Mouse (Mus musculus) forebrain, embryonic 12.5 days (tissue): ENCODE measurements around the gene Zkscan5. TPM values are rescaled to one million over a fixed set of nuclear protein-coding genes. Genes with fewer than 3 reads are reported as not detected.
A peak's percentile ranks its signal among the peaks of the same experiment; 100 is the strongest.
"Not testable (repeated sequence)": the region's sequence is repeated elsewhere in the genome, so short reads cannot be mapped to it uniquely, and the experiment has no call there.

Experiments
- ATAC-seq: fragments of 200-750 bp; cut with Nextera tagmentation; 2 replicates; pipeline ENCODE4 v1.8.0; 2017; ENCODE audit warnings: moderate TSS enrichment; ENCODE audit not compliant: low FRiP score
- H3K27ac ChIP-seq: fragments of 300-500 bp; sonication (generic); 2 replicates; pipeline ENCODE4 v1.5.1; 2016; ENCODE audit warnings: mild to moderate bottlenecking
- H3K27me3 ChIP-seq: fragments of 300-500 bp; sonication (generic); 2 replicates; pipeline ENCODE4 v1.6.1; 2016; ENCODE audit warnings: mild to moderate bottlenecking
- H3K36me3 ChIP-seq: fragments of 300-500 bp; sonication (generic); replicated peaks from 2 replicates; pipeline ENCODE4 v1.6.1; 2016; ENCODE audit warnings: mild to moderate bottlenecking
- H3K4me1 ChIP-seq: fragments of 300-500 bp; sonication (generic); 2 replicates; pipeline ENCODE4 v1.6.1; 2016
- H3K4me2 ChIP-seq: fragments of 300-500 bp; sonication (generic); 2 replicates; pipeline ENCODE4 v1.6.1; 2016; ENCODE audit warnings: mild to moderate bottlenecking, moderate library complexity
- H3K4me3 ChIP-seq: fragments of 300-500 bp; sonication (generic); replicated peaks from 2 replicates; pipeline ENCODE4 v1.5.1; 2016; ENCODE audit warnings: mild to moderate bottlenecking
- H3K9ac ChIP-seq: fragments of 300-500 bp; sonication (generic); 2 replicates; pipeline ENCODE4 v1.6.1; 2016; ENCODE audit warnings: mild to moderate bottlenecking
- H3K9me3 ChIP-seq: fragments of 300-500 bp; sonication (generic); 2 replicates; pipeline ENCODE4 v1.6.1; 2016
- WGBS: fragments of 180-500 bp; shearing (Covaris S2); methylation state at CpG from one replicate; pipeline ENCODE4 v1.1.7; 2016; 5-methylcytosine and 5-hydroxymethylcytosine counted together
- polyA plus RNA-seq: library from polyadenylated mRNA; unstranded; fragments of >200 nt; fragmentation: Nextera tagmentation; extraction: Ambion mirVana; gene quantifications from 2 replicates; pipeline ENCODE4 v1.2.1, GENCODE M21; 2016

Zkscan5 gene
- polyA plus RNA-seq, 1 experiment from 2014 or later: 19.6 TPM

DNA sequence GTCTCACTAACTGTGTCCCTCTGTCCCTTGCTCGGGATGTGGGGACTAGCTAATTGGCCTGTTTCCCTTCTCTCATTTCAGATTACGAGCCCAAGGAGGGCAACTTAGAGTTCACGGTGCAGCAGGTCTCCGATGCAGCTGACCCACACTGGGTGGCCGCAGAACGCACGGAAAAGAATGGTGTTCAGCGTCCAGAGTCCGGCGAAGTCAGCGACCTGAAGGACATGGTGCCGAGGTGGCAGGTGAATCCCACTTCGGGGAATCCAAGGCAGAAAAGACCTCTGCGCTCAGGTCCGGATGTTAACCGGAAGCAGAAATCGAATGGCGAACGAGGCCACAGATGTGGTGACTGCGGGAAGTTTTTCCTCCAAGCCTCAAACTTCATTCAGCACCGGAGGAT, 13.8 kb downstream of the Zkscan5 start:
- Histone ChIP-seq H3K4me1 (no peaks in the 10 kb centered on the region), H3K4me2 (no peak overlapping the region), H3K27me3 (no peaks in the 10 kb centered on the region), H3K36me3 (peaks cover 64% of the 10 kb centered on the region), H3K9ac (no peak overlapping the region), H3K4me3 (no peak overlapping the region), H3K27ac (no peak overlapping the region), H3K9me3 (no peaks in the 10 kb centered on the region)
- no peak for ATAC-seq
- 96% methylated on average over 21 of the region's 21 CpGs for WGBS

DNA sequence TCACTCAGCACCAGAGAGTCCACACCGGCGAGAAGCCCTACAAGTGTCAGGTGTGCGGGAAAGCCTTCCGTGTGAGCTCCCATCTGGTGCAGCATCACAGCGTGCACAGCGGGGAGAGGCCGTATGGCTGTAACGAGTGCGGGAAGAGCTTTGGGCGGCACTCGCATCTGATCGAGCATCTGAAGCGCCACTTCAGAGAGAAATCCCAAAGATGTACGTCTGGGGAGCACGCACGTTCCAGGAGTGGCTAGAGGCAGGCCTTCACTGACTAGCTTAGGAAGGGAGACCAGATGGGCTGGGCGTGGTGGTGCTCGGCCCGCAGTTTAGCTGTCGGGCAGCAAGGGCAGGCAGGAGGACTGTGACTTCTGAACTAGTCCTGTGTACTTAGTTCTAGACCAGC, 14.3 kb downstream of the Zkscan5 start:
- no peaks in the 10 kb centered on the region for H3K27me3 ChIP-seq
- H3K27ac ChIP-seq: no peak overlapping the region
- ATAC-seq: no peak
- peaks cover 62% of the 10 kb centered on the region for H3K36me3 ChIP-seq
- no peak overlapping the region for H3K4me3 ChIP-seq
- no peak overlapping the region for H3K9ac ChIP-seq
- no peaks in the 10 kb centered on the region for H3K9me3 ChIP-seq
- WGBS: 95% methylated on average over 20 of the region's 20 CpGs
- no peaks in the 10 kb centered on the region for H3K4me1 ChIP-seq
- H3K4me2 ChIP-seq: no peak overlapping the region

DNA sequence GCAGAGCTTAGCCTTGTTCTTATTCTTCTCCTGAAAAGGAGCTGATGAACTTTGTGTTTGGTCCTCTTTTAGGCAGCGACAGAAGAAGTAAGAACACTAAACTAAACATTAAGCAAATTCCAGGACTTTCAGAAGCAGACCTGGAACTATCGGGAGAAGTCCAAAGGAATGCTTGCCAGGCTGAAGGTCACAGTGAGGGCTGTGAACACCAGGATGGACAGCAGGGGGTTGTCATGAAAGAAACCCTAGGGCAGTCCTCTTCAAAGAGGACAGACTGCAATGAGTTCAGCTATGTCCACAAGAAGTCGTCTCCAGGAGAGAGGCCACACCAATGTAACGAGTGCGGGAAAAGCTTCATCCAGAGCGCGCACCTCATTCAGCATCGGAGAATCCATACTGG, 15.6 kb downstream of the Zkscan5 start:
- Histone ChIP-seq H3K4me3 (no peak overlapping the region), H3K4me2 (no peak overlapping the region), H3K4me1 (no peaks in the 10 kb centered on the region), H3K9me3 (no peaks in the 10 kb centered on the region), H3K36me3 (peaks cover 51% of the 10 kb centered on the region), H3K27me3 (no peaks in the 10 kb centered on the region), H3K27ac (no peak overlapping the region), H3K9ac (no peak overlapping the region)
- ATAC-seq: no peak
- WGBS: 92% methylated on average over 8 of the region's 8 CpGs

DNA sequence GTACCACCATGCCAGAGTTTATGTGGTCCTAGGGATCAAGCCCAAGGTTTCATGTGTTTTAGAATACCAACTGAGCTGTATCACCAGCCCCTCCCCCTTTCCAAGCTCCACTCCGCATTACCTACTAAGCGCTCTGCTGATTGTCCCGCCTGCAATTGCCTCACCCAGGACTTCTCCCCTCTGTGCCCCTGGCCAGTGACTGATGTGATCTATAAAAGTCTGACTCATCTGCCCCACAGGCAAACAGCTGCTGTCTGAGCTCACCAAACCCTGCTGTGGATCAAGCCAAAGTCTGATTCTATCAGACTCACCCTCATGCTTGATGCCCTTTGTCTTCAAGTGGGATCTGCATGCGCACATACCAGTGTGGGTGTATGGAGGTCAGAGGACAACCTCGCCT, 18.5 kb downstream of the Zkscan5 start:
- Histone ChIP-seq H3K4me2 (no peak overlapping the region), H3K36me3 (peaks cover 51% of the 10 kb centered on the region), H3K4me1 (no peaks in the 10 kb centered on the region), H3K9ac (no peak overlapping the region), H3K27me3 (no peaks in the 10 kb centered on the region), H3K4me3 (no peak overlapping the region), H3K27ac (no peak overlapping the region), H3K9me3 (no peaks in the 10 kb centered on the region)
- ATAC-seq: no peak
- 91% methylated on average over 5 of the region's 5 CpGs for WGBS

DNA sequence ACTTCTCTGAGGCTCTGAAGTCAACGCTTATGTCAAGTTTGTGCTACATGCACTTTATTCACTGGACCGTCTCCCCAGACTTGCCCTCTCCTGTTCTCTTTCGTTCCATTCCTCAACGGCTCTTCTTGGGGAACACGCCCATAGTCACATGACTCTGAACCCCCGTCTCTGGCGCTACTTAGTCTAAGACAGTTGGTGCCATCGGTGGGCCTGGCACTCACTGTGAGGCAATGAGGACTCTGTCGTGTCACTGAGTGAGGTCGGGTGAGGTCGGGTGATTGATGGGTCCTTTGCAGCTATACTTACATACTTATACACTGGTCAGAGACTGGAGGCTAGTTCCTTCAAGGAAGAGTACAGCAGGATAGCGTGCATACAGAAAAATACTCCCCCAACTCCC, 19.0 kb downstream of the Zkscan5 start:
- H3K27ac ChIP-seq: no peak overlapping the region
- H3K27me3 ChIP-seq: no peaks in the 10 kb centered on the region
- peaks cover 47% of the 10 kb centered on the region for H3K36me3 ChIP-seq
- WGBS: 87% methylated on average over 12 of the region's 12 CpGs
- H3K9ac ChIP-seq: no peak overlapping the region
- no peaks in the 10 kb centered on the region for H3K4me1 ChIP-seq
- H3K4me3 ChIP-seq: no peak overlapping the region
- H3K9me3 ChIP-seq: no peaks in the 10 kb centered on the region
- H3K4me2 ChIP-seq: no peak overlapping the region
- no peak for ATAC-seq

DNA sequence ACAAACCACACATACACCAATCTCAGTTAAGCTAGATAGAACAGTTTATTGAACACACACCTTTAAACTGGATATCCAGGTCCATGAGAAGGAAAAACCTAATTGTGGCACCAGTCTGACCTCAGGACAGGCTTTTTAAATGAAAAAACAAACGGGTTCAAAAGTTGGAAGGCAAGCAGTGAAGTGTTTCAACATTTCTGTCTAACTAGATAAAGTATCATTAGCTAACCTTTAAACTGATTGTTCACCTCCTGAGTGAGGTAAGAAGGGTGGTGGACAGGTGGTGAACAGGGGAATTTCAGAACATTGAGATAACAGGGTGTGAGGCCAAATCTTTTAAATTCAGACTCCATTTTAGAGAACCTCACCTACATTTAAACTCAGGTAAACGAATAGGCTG, 22.1 kb downstream of the Zkscan5 start:
- H3K27ac ChIP-seq: no peak overlapping the region
- 60% methylated on average over 2 of the region's 2 CpGs for WGBS
- ATAC-seq: no peak
- no peak overlapping the region for H3K4me2 ChIP-seq
- H3K9ac ChIP-seq: no peak overlapping the region
- H3K4me3 ChIP-seq: no peak overlapping the region
- H3K4me1 ChIP-seq: peaks cover 6% of the 10 kb centered on the region
- no peaks in the 10 kb centered on the region for H3K9me3 ChIP-seq
- 0 out of 2 replicates have a peak, but pooled peaks cover 3% of the 10 kb centered on the region for H3K27me3 ChIP-seq
- H3K36me3 ChIP-seq: peaks cover 18% of the 10 kb centered on the region

DNA sequence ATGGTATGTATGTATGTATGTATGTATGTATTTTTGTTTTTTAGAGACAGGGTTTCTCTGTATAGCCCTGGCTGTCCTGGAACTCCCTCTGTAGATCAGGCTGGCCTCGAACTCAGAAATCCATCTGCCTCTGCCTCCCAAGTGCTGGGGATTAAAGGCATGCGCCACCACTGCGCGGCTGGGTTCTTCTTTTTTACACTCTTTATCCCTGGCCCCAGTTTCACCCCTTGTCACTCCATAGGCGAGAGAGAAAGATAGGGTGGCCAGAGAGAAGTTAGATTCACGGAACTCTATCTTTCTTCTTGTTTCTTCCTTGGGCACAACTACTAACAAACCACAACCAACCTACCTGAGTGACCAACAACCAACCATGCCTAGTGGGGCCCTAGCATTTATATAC, 24.9 kb downstream of the Zkscan5 start:
- WGBS: 75% methylated on average over 6 of the region's 6 CpGs
- H3K27ac ChIP-seq: not testable (repeated sequence)

DNA sequence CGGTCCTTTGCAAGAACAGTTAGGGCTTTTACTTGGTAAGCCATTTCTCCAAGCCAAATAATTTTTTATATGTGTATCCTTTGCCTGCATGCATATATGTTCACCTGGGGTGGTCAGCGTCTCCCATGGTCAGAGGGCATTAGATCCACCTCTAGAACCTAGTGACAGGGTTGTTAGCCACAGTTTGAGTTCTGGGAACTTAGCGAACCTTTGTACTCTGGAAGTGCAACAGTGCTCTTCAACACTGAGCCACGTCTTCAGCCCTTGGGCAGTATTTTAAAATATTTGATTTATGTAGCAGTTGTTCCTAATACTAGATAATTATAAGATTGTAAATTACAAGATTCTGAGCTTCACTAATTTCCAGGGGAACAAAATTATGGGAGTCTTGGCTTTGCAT, 26.3 kb downstream of the Zkscan5 start:
- Histone ChIP-seq H3K9me3 (no peaks in the 10 kb centered on the region), H3K4me3 (peak overlapping the region; percentile 99), H3K4me2 (peak overlapping the region; percentile 73), H3K4me1 (peaks cover 21% of the 10 kb centered on the region), H3K36me3 (peaks cover 24% of the 10 kb centered on the region), H3K9ac (0 out of 2 replicates have a peak overlapping the region, but pooled peaks have one; percentile 98), H3K27me3 (0 out of 2 replicates have a peak, but pooled peaks cover 3% of the 10 kb centered on the region), H3K27ac (no peak overlapping the region)
- 87% methylated on average over 4 of the region's 4 CpGs for WGBS
- no peak for ATAC-seq

More for the DNA sequence above, 24.9 kb downstream of the Zkscan5 start:
- H3K9ac ChIP-seq, ATAC-seq, H3K4me2 ChIP-seq, H3K27me3 ChIP-seq, H3K9me3 ChIP-seq, H3K4me3 ChIP-seq: not testable (repeated sequence)
- H3K36me3 ChIP-seq: peaks cover 11% of the 10 kb centered on the region
- peaks cover 21% of the 10 kb centered on the region for H3K4me1 ChIP-seq

DNA sequence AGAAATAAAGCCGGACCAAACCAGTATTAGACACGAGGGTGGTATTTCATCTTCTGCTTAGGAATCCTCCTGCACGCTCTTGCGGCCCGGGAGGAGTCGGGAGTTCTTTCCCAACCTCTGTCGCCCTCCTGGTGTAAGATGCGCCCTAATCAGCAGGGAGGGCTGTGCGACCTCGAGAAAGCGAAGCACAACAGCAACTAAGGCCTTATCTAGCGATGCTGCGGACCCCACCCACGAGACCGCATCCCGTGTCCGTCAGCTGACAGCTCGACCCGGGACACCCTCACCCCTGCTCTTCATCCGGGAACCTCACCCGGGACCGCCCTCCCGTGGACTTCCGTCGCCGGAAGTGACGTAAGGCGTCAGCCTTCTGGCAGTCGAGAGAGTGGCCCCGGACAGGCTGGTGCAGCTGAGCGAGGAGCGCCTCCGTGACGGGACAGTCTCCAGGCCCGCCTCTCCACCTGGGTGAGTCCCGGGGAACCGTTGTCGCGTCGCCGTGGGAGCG, 27.1 kb downstream of the Zkscan5 start, which contains the start of gene Zfp655:
TSS of gene Zfp655 (plus strand) at position 349 of the 505 bp plus-strand sequence.
- no peaks in the 10 kb centered on the region for H3K9me3 ChIP-seq
- peaks cover 21% of the 10 kb centered on the region for H3K4me1 ChIP-seq
- peak within 1 kb of the TSS; percentile 98 for H3K9ac ChIP-seq
- ATAC-seq: peak; percentile 98
- peaks cover 31% of the 10 kb centered on the region for H3K36me3 ChIP-seq
- 0 out of 2 replicates have a peak, but pooled peaks cover 3% of the 10 kb centered on the region for H3K27me3 ChIP-seq
- under 1% methylated on average over 42 of the region's 42 CpGs for WGBS
- H3K27ac ChIP-seq: peak within 1 kb of the TSS; percentile 85
- peak within 1 kb of the TSS; percentile 99 for H3K4me3 ChIP-seq
- H3K4me2 ChIP-seq: peak within 1 kb of the TSS; percentile 73

DNA sequence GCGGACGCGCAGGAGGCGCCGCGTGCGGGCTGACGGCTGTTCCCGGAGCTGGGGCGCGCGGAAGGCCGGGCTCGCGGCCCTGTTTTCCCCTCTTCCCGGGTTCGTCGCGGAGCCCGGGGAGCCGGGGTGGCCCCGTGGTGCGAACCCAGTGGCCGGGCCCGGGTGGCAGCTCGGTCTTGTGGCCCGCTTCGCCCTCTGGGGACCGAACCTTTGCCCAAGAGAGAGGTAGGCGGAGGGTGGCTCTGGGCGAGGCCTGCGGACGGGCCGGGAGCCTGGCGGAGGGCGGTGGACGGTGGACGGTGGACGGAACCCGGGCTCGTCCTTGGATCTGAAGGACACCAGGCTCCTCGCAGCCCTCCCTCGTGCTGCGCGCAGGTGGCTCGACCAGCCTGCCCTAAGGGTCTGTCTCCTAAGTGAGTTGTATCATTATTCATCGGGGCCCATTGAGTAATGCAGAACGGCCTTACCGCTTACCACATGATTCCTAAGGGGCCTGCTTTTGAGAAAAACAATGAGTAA, 27.6 kb downstream of the Zkscan5 start:
- peak overlapping the region; percentile 99 for H3K4me3 ChIP-seq
- 0% methylated on average over 36 of the region's 49 CpGs for WGBS
- H3K27me3 ChIP-seq: 0 out of 2 replicates have a peak, but pooled peaks cover 3% of the 10 kb centered on the region
- H3K9me3 ChIP-seq: no peaks in the 10 kb centered on the region
- peaks cover 21% of the 10 kb centered on the region for H3K4me1 ChIP-seq
- H3K9ac ChIP-seq: peak overlapping the region; percentile 98
- H3K4me2 ChIP-seq: peak overlapping the region; percentile 73
- ATAC-seq: peak; percentile 71
- H3K36me3 ChIP-seq: peaks cover 33% of the 10 kb centered on the region
- H3K27ac ChIP-seq: peak overlapping the region; percentile 85

DNA sequence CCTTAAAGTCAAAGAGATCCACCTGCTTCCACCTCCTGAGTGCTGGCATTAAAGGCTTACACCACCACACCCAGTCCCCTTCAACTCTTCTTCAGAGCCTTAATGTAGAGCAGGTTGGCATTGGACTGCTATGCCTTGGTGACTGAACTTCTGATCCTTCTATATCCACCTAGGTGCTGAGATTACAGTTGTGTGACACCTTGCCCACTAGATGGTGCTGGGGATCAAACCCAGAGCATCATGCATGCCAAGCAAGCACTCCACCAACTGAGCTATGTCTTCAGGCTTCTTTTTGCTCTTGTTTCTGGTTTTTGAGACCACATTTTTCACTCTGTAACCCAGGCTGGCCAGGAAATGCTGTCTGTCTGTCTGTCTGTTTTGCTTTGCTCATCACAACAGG, 30.3 kb downstream of the Zkscan5 start:
- H3K9ac ChIP-seq: no peak overlapping the region
- H3K4me3 ChIP-seq: no peak overlapping the region
- H3K27me3 ChIP-seq: no peaks in the 10 kb centered on the region
- H3K36me3 ChIP-seq: peaks cover 50% of the 10 kb centered on the region
- no peak overlapping the region for H3K27ac ChIP-seq
- H3K9me3 ChIP-seq: no peaks in the 10 kb centered on the region
- peaks cover 21% of the 10 kb centered on the region for H3K4me1 ChIP-seq
- H3K4me2 ChIP-seq: no peak overlapping the region
- no peak for ATAC-seq

DNA sequence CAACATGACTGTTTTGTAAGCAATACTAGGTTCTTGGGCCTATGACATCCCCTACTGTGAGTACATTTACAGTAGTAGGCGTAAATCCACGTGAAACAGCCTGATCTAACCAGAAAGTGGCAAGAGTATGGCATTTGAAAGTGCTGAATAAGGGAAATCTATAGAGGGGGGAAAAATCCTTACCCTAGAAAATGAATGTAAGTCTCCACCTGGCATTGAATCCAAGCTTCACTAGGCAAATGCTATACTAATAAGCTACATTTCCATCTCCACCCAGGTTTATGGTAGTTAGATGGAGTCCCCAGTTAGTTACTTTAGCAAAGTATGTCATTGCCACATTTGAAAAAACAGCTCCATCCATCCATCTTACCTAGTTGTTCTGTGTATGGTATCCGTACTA, 45.2 kb downstream of the Zkscan5 start:
- Histone ChIP-seq H3K9ac (no peak overlapping the region), H3K9me3 (no peaks in the 10 kb centered on the region), H3K4me1 (no peaks in the 10 kb centered on the region), H3K27me3 (no peaks in the 10 kb centered on the region), H3K27ac (no peak overlapping the region), H3K4me2 (no peak overlapping the region), H3K36me3 (peaks cover 60% of the 10 kb centered on the region), H3K4me3 (no peak overlapping the region)
- 98% methylated on average over 3 of the region's 3 CpGs for WGBS
- no peak for ATAC-seq
